Comparison of ENCODE assay signal across 7 mouse cellular contexts in genomic region chr5:123700625-123701024, GRCm38 (mm10). TPM values are rescaled to one million over a fixed set of nuclear protein-coding genes. Genes with fewer than 3 reads are reported as not detected.
DNase-seq lines count a peak whose midpoint lies in the region; ATAC-seq and TF ChIP-seq lines count a peak whose summit lies in the region.

No protein-coding gene starts in this region.

- no peaks in the 10 kb centered on the region for H3K79me2 ChIP-seq in liver, adult 2 months (ENCODE audit: control insufficient read depth, insufficient read depth, low read length)

- no peaks in the 10 kb centered on the region for H3K9me3 ChIP-seq in heart, embryonic 15.5 days (replicated peaks)
- H3K9me3 ChIP-seq in stomach, postnatal 0 days (ENCODE audit: control insufficient read depth, low read length) = no peaks in the 10 kb centered on the region

- intact Hi-C loops in left cerebral cortex, postnatal 14 days (cut with DNase I) = no loop called here

- peaks cover 33% of the 10 kb centered on the region for H3K36me3 ChIP-seq in liver, adult 2 months (ENCODE audit: control insufficient read depth, insufficient read depth, low read length)
- peaks cover 67% of the 10 kb centered on the region for H3K36me3 ChIP-seq in heart, embryonic 15.5 days
- H3K36me3 ChIP-seq in stomach, postnatal 0 days (ENCODE audit: control insufficient read depth, insufficient read depth, low read length) = peaks cover 17% of the 10 kb centered on the region

- TF ChIP-seq EP300 in stomach, postnatal 0 days (optimal IDR thresholded peaks at IDR 0.05) = no peak

- H3K27me3 ChIP-seq in liver, adult 2 months (ENCODE audit: control insufficient read depth, insufficient read depth, low read length) = no peaks in the 10 kb centered on the region
- no peaks in the 10 kb centered on the region for H3K27me3 ChIP-seq in heart, embryonic 15.5 days
- H3K27me3 ChIP-seq in stomach, postnatal 0 days (ENCODE audit: control insufficient read depth, insufficient read depth, low read length) = no peaks in the 10 kb centered on the region

- H3K4me3 ChIP-seq in liver, adult 2 months (ENCODE audit: insufficient read depth, low read depth, low read length) = no peak overlapping the region
- no peak overlapping the region for H3K4me3 ChIP-seq in heart, embryonic 15.5 days
- no peak overlapping the region for H3K4me3 ChIP-seq in stomach, postnatal 0 days (ENCODE audit: low read depth, low read length)

- 42% methylated on average over 11 of the region's 11 CpGs for WGBS in liver, adult 2 months
- 45% methylated on average over 11 of the region's 11 CpGs for WGBS in heart, embryonic 15.5 days
- 27% methylated on average over 11 of the region's 11 CpGs for WGBS in stomach, postnatal 0 days

- no peak overlapping the region for H3K9ac ChIP-seq in liver, adult 2 months (ENCODE audit: low read depth, low read length)
- no peak overlapping the region for H3K9ac ChIP-seq in heart, embryonic 15.5 days
- no peak overlapping the region for H3K9ac ChIP-seq in stomach, postnatal 0 days (ENCODE audit: low read length)

- H3K4me2 ChIP-seq in heart, embryonic 15.5 days = no peak overlapping the region
- no peak overlapping the region for H3K4me2 ChIP-seq in stomach, postnatal 0 days (replicated peaks; ENCODE audit: low read depth)

- DNase-seq in liver, adult 2 months (ENCODE audit: extremely low read depth, low read depth, low spot score) = peak; percentile 48
- no peak for DNase-seq in liver
- DNase-seq in brain, adult 2 months (ENCODE audit: low read depth, low spot score) = peak; percentile 59
- peak; percentile 50 to 51 for DNase-seq in left cerebral cortex, postnatal 14 days (ENCODE audit: low spot score in 2 of 2)
- peak; percentile 69 for DNase-seq in stomach, postnatal 0 days (ENCODE audit: low spot score)
- DNase-seq in T-cell, adult 2 months (ENCODE audit: low spot score) = no peak

- TF ChIP-seq CTCF in liver, adult 2 months (IDR thresholded peaks at IDR 0.05; ENCODE audit: low read depth, low read length) = peak; percentile 13; the same call in 1 of the 2 replicates
- peak; percentile 41 for TF ChIP-seq CTCF in stomach, postnatal 0 days (IDR thresholded peaks at IDR 0.05; ENCODE audit: low read depth)

- no peaks in the 10 kb centered on the region for H3K4me1 ChIP-seq in liver, adult 2 months (ENCODE audit: control insufficient read depth, insufficient read depth, low read length)
- H3K4me1 ChIP-seq in heart, embryonic 15.5 days (replicated peaks) = peaks cover 9% of the 10 kb centered on the region
- H3K4me1 ChIP-seq in stomach, postnatal 0 days (replicated peaks; ENCODE audit: control insufficient read depth, insufficient read depth) = 0 out of 2 replicates have a peak, but pooled peaks cover 3% of the 10 kb centered on the region

- no peak for TF ChIP-seq POLR2A in liver, adult 2 months (IDR thresholded peaks at IDR 0.05; ENCODE audit: extremely low read depth, insufficient read depth, low read length)

- no peak; the same call in 1 of the 2 replicates for ATAC-seq in heart, embryonic 15.5 days (replicated peaks; ENCODE audit: insufficient number of reproducible peaks, insufficient read depth, low FRiP score, low read depth)
- ATAC-seq in stomach, postnatal 0 days (ENCODE audit: low FRiP score, low TSS enrichment) = peak; percentile 59

- no peak overlapping the region for H3K27ac ChIP-seq in liver, adult 2 months (replicated peaks; ENCODE audit: insufficient read depth, low read depth, low read length)
- H3K27ac ChIP-seq in heart, embryonic 15.5 days = peak overlapping the region; percentile 44
- H3K27ac ChIP-seq in stomach, postnatal 0 days (replicated peaks) = peak overlapping the region; percentile 73

RNA-seq across cellular contexts. Expression of gene Clip1, which starts 16.2 kb away (rescaled TPM):
- 18.5 and 25.2 TPM in 2 replicates for total RNA-seq in liver, adult 2 months (2014; rRNA removed)
- 10.9 and 11.8 TPM in 2 replicates for polyA plus RNA-seq in liver, adult 2 months (2012; rRNA removed)
- polyA plus RNA-seq in heart, embryonic 15.5 days (2015; fragmentation: Nextera tagmentation; extraction: Ambion mirVana) = 51.9 and 53.5 TPM in 2 replicates
- total RNA-seq in left cerebral cortex, postnatal 14 days (2021) = 100 to 1,000 TPM; 117 to 132 TPM
- 36.1 and 41.4 TPM in 2 replicates for polyA plus RNA-seq in stomach, postnatal 0 days (2015; fragmentation: Nextera tagmentation; extraction: Ambion mirVana)

RNA-seq across cellular contexts. Expression of gene Zcchc8, which starts 20.3 kb away (rescaled TPM):
- 9.0 and 12.1 TPM in 2 replicates for total RNA-seq in liver, adult 2 months (2014; rRNA removed)
- 9.6 and 12.7 TPM in 2 replicates for polyA plus RNA-seq in liver, adult 2 months (2012; rRNA removed)
- polyA plus RNA-seq in heart, embryonic 15.5 days (2015; fragmentation: Nextera tagmentation; extraction: Ambion mirVana) = 54.5 and 59.7 TPM in 2 replicates
- 10 to 100 TPM; 37.0 to 37.2 TPM for total RNA-seq in left cerebral cortex, postnatal 14 days (2021)
- polyA plus RNA-seq in stomach, postnatal 0 days (2015; fragmentation: Nextera tagmentation; extraction: Ambion mirVana) = 26.1 and 27.3 TPM in 2 replicates

RNA-seq across cellular contexts. Expression of gene Rsrc2, which starts 48.6 kb away (rescaled TPM):
- total RNA-seq in liver, adult 2 months (2014; rRNA removed) = 29.1 and 44.2 TPM in 2 replicates
- 3.7 and 7.0 TPM in 2 replicates for polyA plus RNA-seq in liver, adult 2 months (2012; rRNA removed)
- 75.4 and 84.3 TPM in 2 replicates for polyA plus RNA-seq in heart, embryonic 15.5 days (2015; fragmentation: Nextera tagmentation; extraction: Ambion mirVana)
- 10 to 100 TPM; 80.9 to 89.4 TPM for total RNA-seq in left cerebral cortex, postnatal 14 days (2021)
- polyA plus RNA-seq in stomach, postnatal 0 days (2015; fragmentation: Nextera tagmentation; extraction: Ambion mirVana) = 59.5 and 67.8 TPM in 2 replicates

RNA-seq across cellular contexts. Expression of gene Kntc1, which starts 48.9 kb away (rescaled TPM):
- 0.37 and 0.94 TPM in 2 replicates for total RNA-seq in liver, adult 2 months (2014; rRNA removed)
- polyA plus RNA-seq in liver, adult 2 months (2012; rRNA removed) = 0.04 and 0.26 TPM in 2 replicates
- 14.2 and 18.0 TPM in 2 replicates for polyA plus RNA-seq in heart, embryonic 15.5 days (2015; fragmentation: Nextera tagmentation; extraction: Ambion mirVana)
- under 1 TPM; 0.83 to 0.87 TPM for total RNA-seq in left cerebral cortex, postnatal 14 days (2021)
- polyA plus RNA-seq in stomach, postnatal 0 days (2015; fragmentation: Nextera tagmentation; extraction: Ambion mirVana) = 3.9 and 4.9 TPM in 2 replicates

Comparison
In these comparisons a context has a peak if more than half of its experiments do, and no peak if none do; other contexts are left out.
1. DNase-seq: peak in liver, adult 2 months (single experiment), brain, adult 2 months (single experiment), left cerebral cortex, postnatal 14 days (2 of 2) and stomach, postnatal 0 days (single experiment); none in liver (single experiment) and T-cell, adult 2 months (single experiment).